Mouse (Mus musculus): ENCODE measurements around the gene Slc17a3.

Gene Slc17a3

DNA sequence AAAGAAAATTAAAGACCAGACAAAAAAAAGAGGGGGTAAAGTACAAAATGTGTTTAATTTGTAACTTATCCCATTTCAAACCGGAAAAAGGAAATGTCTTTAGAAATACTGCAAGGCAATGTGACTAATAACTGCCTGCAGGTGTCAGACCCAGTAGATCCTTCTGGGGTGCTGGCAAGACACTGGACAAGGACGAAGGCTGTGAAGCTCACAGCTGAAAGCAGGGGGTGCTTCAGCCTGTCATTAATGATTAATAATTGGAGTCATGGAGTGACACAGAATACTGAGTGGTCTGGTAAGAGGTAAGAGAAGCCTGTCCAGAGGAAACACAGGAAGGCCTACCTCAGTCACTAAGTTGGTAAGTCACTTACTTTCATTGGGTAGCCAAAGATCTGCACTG is at the start of gene Slc17a3:
Gene Slc17a3, plus strand, starts transcription at position 127 of the 400 bp plus-strand sequence.
- no peak for DNase-seq (ENCODE audit: low spot score)

DNA sequence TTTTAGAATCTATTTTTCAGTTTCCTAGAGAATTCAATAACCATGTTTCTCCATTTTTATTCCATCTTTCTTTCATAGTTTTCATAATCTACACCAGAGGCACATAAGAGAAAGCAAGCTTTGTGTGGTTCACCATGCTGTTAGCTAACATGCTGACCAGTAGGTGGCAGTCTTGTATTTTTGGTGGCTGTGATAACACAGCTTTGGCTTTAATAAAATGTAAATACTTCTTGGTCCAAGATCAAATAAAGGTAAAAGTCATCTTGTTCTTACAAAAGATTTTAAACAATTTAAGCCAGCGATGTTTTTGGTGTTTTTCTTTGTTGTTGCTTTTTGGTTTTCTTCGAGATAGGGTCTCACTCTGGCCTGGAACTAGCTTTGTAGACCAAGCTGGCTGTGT is 46.7 kb upstream of the Slc17a3 start:
- DNase-seq (ENCODE audit: low spot score) = peak; percentile 82

DNA sequence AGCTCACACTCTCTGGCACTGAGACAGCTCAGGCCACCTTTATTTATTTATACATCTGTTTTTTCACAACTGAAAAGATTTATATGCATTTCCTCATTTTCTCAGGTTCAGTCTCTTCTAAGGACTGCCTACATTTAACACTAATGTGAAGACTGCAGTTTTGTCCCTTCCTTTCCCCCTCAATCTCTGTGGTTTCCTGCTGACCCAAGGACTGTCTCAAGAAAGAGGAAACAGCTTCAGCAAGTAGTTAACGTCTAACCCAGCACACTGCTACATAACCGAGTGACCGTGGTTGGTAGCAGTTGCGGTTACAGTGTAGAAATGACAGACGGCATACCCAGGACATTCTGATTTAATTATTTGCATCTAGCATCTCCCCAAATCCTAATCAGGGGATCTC is 39.8 kb upstream of the Slc17a3 start:
- no peak for DNase-seq (ENCODE audit: low spot score)

DNA sequence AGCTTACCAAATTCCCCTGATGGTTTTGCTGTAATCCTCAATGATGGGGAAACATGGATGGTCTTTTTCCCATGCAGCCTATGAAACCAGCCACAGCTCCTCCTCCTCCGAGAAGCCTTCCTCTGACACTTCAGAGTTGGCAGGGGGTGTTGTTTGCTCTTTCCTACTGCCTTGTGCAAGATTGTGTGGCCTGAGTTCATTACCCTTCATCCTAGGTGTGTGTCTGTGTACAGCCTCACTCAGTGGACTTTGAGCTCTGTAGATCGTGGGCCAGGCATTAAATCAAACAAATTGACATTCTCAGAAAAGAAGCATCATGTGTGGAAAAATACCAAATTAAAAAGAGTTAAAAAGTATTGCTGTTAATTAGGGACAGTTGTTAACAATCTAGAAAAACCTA is 34.7 kb upstream of the Slc17a3 start:
- DNase-seq (ENCODE audit: low spot score) = no peak

DNA sequence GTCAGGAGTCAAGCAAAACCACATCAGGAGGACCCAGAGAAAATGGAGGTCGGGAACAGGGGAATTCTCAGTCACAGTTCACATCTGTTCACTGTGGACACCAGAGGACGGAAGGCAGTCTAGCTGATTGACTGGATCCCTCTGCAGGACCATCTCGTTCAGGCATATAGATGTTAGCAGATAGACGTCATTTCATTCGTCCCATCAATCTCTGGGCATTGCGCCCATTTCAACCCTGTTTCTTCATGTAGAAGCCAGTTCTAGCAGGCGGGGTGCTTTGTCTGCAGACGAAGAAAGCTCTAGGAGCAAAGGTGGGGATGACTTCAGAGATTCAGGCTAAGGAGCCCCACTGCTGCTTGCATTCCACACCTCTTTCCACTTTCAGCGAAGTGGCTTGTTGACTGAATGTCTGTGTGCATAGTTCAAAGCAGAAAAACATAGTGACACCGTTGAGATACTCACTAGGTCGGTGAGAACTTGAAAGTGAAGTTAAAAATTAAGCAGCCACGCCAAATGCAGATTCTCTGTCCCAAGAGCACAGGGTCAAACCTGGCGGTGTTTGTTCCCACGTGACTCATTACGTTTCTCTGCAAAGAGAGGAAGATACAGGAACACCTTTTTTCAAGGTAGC is 32.7 kb upstream of the Slc17a3 start, which contains the start of gene Slc17a2:
Gene Slc17a2, plus strand, starts transcription at position 572 of the 631 bp plus-strand sequence.
- no peak for DNase-seq (ENCODE audit: low spot score)

DNA sequence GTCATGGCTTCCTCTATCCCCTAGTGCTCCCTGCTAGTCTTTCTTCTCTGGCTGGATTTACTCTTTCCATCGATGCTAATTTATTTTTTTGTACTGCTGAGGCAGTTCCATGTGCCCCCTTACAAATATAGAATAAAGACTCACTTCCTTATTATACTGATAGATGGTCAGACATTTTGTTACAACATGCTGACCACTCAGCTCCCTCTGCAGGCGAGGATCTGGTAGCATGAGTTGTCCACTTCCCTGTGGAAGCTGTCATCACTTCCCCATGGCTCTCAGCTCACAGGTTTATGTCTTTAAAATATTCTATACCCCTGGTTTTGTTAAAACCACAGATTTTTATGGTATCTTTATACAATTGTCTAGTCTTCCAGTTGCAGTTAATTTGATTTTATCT is 23.1 kb upstream of the Slc17a3 start:
- peak; percentile 10 for DNase-seq (ENCODE audit: low spot score)

DNA sequence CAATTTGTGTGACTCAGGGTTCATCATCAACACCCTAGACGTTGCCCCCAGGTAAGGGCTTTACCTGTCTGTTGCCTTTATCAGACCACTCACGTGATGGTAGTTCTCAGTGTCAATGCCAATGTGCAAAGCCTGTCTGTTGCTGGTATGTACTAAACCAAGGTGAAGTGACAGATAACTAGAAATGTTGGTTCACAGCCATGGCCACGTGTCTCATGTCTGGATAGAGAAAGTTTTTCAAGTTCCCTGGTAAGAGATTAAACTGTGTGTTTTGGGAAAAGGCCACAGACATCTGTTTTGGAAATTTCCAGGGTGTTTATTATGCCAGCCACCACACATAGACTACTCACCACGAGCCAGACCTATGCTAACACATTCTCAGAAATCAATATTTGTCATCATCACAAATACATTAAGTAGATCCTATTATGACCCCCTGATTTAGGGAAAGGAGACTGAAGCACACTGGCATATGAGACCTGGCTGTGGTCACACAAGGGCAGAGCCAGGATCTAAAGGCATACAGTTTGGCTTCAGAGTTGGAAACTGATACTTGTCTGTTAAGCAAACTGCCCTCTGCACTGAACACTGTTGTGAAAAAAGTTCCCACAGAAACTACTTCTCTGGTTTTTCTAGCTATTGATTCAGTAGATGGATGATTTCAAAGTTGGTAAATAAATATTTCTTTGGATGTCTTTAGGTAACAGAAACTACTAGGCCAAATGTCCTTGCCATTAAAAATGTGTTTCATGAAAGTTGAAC is 18.9 kb upstream of the Slc17a3 start:
- no peak for DNase-seq (ENCODE audit: low spot score)

DNA sequence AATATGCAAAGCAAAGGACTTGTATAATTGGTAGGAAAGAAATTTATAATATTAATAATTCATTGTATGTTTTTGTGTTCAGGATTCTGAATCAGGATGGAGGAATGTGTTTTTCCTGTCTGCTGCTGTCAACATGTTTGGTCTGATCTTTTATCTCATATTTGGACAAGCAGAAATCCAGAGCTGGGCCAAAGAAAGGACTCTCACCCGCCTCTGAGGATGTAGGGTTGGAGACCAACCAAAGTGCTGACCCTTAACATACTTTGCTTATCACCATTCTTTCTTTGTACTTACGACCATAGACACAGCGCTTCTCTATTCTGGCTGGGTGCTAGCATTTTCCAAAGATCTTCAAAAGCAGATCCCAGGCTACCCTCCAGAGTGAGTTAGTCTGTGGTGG is 17.0 kb upstream of the Slc17a3 start:
- no peak for DNase-seq (ENCODE audit: low spot score)

DNA sequence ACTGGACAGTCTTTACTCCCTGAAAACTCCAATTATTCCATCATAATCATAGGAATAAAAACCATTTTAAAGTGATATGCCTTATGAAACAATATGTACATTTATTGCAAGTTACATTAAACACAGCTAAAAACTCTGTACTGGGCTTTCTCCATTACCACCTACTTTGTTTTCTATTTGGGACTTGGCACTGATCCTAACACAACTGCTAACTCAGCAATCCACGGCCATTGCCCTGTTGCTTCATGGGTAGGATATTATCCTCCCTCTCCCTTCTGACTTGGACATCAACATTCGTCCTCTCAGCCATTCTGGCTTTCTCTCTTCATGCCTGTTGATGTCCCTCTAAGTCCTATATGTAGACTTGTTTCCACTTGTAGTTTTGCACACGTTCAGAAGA is 12.6 kb upstream of the Slc17a3 start:
- DNase-seq (ENCODE audit: low spot score) = no peak

DNA sequence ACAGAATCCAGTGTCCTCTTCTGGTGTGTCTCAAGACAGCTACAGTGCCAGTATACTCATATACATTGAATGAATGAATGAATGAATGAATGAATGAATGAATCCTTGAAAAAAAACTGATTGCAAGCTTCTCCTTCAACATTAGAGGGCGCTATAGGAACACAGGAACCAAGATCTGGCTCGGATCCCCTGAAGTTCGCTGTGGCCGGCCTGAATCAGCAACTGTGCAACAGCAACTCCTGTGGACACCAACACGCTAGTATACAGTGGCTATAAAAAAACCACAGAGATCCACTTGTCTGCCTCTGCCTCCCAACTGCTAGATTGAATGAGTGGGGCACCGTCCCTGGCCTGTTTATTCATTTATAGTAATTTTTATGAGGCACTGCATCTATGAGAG is 6.2 kb upstream of the Slc17a3 start:
- peak; percentile 75 for DNase-seq (ENCODE audit: low spot score)

DNA sequence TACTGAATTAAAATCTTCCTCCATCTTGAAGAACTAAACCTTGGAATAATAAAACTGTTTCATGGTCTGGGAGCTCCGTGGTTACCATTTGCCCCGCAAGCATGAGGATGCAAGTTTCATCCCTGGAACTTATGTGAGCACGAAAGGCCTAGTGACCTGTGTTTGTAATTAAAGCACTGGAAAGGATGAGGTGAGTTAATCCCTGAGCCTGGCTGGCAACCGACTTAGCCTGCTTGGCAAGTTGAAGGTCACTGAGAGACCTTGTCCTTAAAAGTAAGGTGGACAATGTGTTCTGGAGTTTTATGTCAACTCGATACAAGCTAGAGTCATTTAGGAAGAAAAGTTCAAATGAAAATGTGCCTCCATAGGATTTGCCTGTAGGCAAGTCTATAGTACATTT is 4.4 kb upstream of the Slc17a3 start:
- no peak for DNase-seq (ENCODE audit: low spot score)

DNA sequence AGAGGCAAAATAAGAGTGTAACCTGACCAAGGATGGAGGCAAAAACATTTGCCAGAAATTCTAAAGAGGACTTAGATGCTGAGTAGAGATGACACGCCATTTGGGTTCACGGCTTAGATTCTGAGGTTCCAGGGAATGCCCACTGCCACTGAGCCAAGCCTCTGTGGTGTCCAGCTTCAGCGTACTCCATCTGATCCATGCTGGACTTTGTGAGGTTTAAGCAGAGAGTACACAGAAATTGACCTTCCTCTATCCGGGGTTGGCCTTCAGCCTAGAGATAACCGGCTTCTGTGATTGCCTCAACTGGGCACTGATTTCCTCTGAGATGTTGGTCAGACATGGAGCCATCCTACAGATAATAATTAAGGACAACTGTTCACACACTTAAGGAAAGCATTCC is 2.6 kb upstream of the Slc17a3 start:
- DNase-seq (ENCODE audit: low spot score) = no peak

DNA sequence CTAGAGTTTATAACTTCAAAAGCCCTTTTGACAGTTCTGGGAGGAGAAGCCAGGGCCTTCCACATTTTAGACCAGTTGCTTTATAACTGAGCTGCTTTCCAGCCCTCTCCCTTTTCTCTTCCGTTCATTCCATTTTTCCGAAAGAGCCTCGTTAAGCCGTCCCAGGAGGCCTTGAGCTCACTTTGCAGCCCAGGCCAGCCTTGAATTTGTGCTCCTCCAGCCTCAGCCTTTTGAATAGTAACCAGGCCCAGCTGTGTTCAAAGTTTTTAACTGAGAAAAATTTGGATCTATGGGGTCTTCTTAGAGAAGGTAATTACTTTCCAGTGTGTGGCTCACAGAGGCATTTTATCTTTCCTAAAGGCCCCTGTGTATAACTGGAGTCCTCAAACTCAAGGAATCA is 6.6 kb downstream of the Slc17a3 start:
- DNase-seq (ENCODE audit: low spot score) = no peak

DNA sequence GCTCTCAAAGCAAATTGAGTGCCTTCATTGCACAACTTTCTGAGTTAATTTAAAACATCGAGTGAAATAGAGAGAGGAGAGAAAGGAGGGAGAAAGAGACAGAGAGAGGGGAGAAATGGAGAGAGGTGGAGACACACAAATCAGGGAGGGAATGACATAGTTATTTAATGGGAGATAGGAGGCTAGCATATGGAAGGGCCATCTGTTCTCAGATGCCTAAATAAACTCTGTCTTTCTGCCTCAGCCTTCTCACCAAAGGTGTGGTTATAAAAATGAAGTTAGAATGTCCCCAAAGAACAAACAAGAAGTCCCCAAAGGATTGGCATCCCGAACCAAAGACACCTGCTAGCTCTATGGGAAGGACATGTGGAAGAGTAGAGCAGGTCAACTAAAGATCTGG is 10.1 kb downstream of the Slc17a3 start:
- DNase-seq (ENCODE audit: low spot score) = no peak

DNA sequence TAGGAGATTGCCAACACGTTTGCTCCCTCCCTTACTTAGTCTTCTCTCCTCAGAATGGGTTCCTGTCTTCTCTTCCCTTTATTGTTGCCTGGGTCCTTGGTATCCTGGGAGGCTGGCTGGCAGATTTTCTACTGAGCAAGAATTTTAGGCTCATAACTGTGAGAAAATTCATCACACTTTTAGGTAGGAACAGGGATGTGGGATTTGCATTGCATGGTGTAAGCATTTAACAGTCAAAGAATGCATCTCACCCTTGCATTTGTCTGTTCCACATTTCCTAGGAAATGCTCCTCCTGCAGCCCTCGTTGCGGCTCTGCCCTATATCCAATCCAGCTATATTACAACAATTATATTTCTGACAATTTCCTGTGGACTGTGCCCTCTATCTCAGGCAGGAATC is 17.2 kb downstream of the Slc17a3 start:
- DNase-seq (ENCODE audit: low spot score) = no peak

DNA sequence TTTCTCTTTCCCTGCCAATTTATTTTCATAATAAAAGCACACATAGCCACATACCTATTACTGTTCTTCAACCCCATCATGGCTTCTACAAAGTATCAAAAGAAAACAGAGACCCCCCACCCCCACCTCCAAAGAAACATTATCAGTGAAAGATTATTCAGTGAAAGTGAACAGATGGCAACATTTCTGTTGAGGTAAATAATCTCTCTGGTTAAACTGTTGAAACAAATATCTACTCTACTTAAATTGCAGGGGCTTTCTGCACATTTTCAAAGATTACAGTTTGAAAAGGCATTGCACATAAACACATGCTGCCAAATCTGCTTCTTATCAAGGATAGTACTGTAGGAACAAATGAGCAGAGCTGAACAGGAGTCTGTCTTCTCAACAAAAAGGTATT is 22.6 kb downstream of the Slc17a3 start:
- no peak for DNase-seq (ENCODE audit: low spot score)

DNA sequence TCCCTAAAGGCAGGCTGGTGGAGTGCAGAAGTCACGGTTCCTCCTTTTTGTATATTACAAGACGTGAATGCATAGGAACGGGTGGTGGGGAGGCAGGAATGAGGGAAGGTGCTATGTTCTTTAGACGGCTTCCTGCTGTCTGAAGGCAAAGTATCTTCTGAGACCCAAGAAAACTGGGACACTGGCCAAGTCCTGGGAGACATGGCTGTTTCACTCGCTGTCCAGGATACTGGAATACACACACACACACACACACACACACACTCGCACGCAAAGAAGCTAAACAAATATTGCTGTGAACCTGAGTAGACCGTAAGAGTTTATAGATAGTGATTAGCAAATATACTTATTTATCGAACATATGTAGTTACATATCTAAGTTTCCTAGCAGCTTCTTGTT is 25.5 kb downstream of the Slc17a3 start:
- DNase-seq (ENCODE audit: low spot score) = no peak

DNA sequence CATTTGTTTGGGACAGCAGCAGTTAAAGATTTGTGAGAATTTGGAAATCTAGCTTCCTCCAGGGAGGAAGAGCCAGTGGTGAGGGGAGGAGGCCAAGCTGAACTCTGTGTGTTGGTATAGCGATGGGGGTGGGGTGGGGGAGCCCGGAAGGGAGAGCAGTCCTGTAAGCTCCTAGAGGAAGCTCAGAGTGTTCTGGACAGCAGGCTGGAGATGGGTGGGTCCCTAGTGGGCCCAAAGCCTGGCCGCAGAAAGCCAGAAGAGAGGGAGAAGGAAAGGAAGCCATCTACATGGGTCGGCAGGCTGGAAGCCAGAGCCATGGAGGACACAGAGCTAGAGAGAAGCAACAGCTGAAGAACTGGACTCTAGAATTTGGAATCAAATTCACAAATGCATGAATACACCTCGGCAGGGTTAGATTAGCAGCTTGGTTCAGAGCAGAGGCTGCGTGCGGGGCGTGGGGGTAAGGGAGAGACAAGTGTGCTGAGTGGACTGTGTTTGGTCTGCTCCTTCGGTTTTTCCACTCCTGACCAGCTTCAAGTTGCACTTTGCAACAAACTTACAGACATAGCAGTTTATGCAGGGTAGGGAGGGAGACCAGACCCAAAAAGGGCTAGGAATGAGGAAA is 27.0 kb downstream of the Slc17a3 start:
- no peak for DNase-seq (ENCODE audit: low spot score)

DNA sequence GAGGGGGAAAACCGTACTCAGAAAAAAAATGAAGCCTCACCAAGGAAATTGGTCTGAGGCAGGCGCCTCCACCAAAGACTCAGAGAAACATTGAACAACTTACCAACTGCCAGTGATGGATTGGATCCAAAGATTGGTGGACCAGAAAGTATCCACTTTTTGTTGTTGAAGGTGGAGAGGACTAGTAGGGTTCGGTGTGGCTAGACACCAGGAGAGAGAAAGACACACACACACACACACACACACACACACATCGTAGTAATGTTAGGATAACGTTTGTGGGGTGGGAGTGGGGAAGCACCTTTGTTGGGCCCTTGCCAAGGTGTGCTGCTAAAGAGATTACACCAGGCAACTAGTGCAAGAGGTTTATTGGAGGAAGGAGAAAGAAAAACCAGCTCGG is 27.8 kb downstream of the Slc17a3 start:
- DNase-seq (ENCODE audit: low spot score) = no peak

DNA sequence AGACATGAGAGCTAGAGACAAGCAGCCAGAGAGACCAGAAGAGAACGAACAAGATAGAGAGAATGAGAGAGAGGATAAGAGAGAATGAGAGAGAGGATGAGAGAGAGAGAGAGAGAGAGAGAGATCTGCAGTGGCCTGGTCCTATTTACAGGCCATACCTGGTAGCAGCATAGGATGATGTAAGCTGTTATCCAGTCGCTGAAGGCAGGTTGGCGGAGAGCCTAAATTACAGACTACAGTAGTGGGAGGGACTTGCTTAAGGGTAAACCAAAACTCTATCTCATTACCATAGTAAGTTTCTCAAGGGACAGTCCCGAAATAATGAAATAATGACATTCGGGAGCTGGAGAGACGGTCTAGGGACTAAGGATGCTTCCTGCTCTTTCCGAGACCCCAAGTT is 28.2 kb downstream of the Slc17a3 start, which contains the start of gene Slc17a1:
Gene Slc17a1, plus strand, starts transcription at position 346 of the 400 bp plus-strand sequence.
- no peak for DNase-seq (ENCODE audit: low spot score)

DNA sequence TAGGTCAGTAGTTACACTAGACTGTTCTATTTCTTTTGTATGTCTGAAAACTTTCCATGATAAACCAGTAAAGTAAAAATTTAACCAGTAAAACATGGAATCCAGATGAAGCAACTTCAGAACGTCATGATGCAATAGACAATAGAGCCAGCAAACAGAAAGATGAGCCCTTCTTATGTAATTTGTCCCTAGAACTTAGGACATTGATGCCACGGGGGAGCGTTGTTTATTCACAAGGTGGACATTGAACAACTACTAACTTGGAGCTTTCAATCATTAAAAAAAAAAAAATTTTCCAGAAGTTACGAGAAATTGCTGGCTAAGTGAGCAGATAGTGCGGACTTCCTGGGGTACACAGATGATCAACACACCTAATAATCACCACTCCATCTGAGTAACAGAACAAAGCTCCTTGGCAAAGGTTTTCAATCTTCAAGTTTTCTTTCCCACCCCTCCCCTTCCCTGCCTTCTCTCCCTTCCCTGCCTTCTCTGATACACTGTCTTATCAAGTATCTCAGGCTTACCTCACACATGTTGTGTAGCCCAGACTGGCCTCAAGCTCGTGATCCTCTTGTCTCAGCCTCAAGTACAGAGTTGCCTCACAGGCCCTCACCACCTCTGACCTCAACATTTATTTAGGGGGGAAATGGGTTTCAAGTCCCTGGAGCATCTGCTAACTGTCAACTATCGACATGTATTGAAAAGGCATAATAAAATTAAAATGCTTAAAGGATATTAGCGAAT is 29.7 kb downstream of the Slc17a3 start:
- no peak for DNase-seq (ENCODE audit: low spot score)

DNA sequence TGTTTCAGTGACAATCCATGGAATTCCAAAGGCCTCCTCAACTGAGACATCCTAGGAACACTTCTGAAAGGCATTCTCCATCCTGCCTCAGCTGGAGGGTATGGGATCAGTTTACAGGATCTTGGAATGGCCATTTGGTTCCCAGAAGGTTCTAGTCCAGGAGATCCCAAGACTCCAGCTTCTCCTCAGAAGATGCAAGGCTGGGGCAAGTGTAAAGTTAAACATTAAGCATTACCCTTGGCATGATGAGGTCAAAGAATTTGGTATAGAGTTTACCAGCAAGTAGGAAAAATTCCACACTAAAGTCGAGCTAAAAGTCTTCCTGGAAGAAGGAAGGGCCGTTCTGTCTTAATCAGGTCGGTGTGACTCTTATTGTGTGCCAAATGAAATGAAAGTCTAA is 30.8 kb downstream of the Slc17a3 start:
- no peak for DNase-seq (ENCODE audit: low spot score)

DNA sequence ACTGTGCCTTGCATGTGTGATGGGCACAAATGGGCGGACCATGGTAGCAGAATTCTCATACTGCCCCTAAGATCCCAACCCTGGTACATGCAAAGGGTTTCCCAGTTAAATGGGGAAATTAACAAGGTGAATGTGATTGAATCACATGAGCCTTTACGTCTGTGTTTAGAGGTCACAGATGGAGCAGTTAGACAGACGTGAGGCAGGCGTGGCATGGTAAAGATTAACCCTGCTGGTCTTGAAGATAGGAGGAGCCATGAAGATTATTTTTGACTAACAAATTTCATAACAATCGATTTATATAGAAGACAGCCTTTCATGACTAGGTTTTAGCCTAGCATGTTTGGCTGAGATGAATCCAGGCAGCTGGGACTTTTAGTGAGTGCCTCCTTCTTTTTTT is 33.9 kb downstream of the Slc17a3 start:
- DNase-seq (ENCODE audit: low spot score) = no peak

Measured in embryo, embryonic 10 days (tissue).